Mouse (Mus musculus) limb, embryonic 15.5 days (tissue): ENCODE measurements around the gene Thegl. TPM values are rescaled to one million over a fixed set of nuclear protein-coding genes. Genes with fewer than 3 reads are reported as not detected.
"Not testable (repeated sequence)": the region's sequence is repeated elsewhere in the genome, so short reads cannot be mapped to it uniquely, and the experiment has no call there.

Experiments used
- ATAC-seq: fragments of 200-750 bp; cut with Nextera tagmentation; 2 replicates; pipeline ENCODE4 v1.8.0; 2017; ENCODE audit warnings: low read depth, moderate TSS enrichment; ENCODE audit not compliant: insufficient number of reproducible peaks, low FRiP score, low TSS enrichment
- H3K27ac ChIP-seq: fragments of 300-500 bp; sonication (generic); 2 replicates; pipeline ENCODE4 v1.5.1; 2015; ENCODE audit warnings: moderate library complexity, mild to moderate bottlenecking, inconsistent platforms
- H3K27me3 ChIP-seq: fragments of 300-500 bp; sonication (generic); 2 replicates; pipeline ENCODE4 v1.6.1; 2015; ENCODE audit warnings: inconsistent platforms
- H3K36me3 ChIP-seq: fragments of 300-500 bp; sonication (generic); 2 replicates; pipeline ENCODE4 v1.6.1; 2015; ENCODE audit warnings: inconsistent platforms
- H3K4me1 ChIP-seq: fragments of 300-500 bp; sonication (generic); 2 replicates; pipeline ENCODE4 v1.6.1; 2015; ENCODE audit warnings: inconsistent platforms
- H3K4me2 ChIP-seq: fragments of 300-500 bp; sonication (generic); 2 replicates; pipeline ENCODE4 v1.6.1; 2015; ENCODE audit warnings: mild to moderate bottlenecking, inconsistent platforms
- H3K4me3 ChIP-seq: fragments of 300-500 bp; sonication (generic); 2 replicates; pipeline ENCODE4 v1.5.1; 2015; ENCODE audit warnings: mild to moderate bottlenecking, inconsistent platforms
- H3K9ac ChIP-seq: fragments of 300-500 bp; sonication (generic); 2 replicates; pipeline ENCODE4 v1.6.1; 2015; ENCODE audit warnings: inconsistent platforms
- H3K9me3 ChIP-seq: fragments of 300-500 bp; sonication (generic); 2 replicates; pipeline ENCODE4 v1.6.1; 2016; ENCODE audit warnings: inconsistent platforms
- WGBS: fragments of 180-500 bp; shearing (Covaris S2); methylation state at CpG from one replicate; pipeline ENCODE4 v1.1.7; 2015; 5-methylcytosine and 5-hydroxymethylcytosine counted together
- polyA plus RNA-seq: library from polyadenylated mRNA; unstranded; fragments of >200 nt; fragmentation: Nextera tagmentation; extraction: Ambion mirVana; gene quantifications from 2 replicates; pipeline ENCODE4 v1.2.1, GENCODE M21; 2015

Thegl gene
- polyA plus RNA-seq, 1 experiment from 2014 or later = 0.22 TPM

GRCm38 (mm10) chr5:77085753-77086450, 70.1 kb downstream of the Thegl start:
- Histone ChIP-seq H3K9me3 (no peaks in the 10 kb centered on the region), H3K36me3 (no peaks in the 10 kb centered on the region), H3K27me3 (no peaks in the 10 kb centered on the region), H3K4me2 (no peak overlapping the region), H3K4me3 (no peak overlapping the region), H3K4me1 (no peaks in the 10 kb centered on the region), H3K27ac (no peak overlapping the region), H3K9ac (no peak overlapping the region)
- no peak for ATAC-seq
- 75% methylated on average over 10 of the region's 10 CpGs for whole genome bisulfite sequencing

- 86% methylated on average over 7 of the region's 7 CpGs for WGBS
- Histone ChIP-seq H3K9ac (no peak overlapping the region), H3K4me2 (no peak overlapping the region), H3K4me1 (no peaks in the 10 kb centered on the region), H3K9me3 (no peaks in the 10 kb centered on the region), H3K27me3 (no peaks in the 10 kb centered on the region), H3K4me3 (no peak overlapping the region), H3K36me3 (no peaks in the 10 kb centered on the region), H3K27ac (no peak overlapping the region)
- ATAC-seq = no peak
These were observed 70.7 kb downstream of the Thegl start for GRCm38 (mm10) chr5:77086541-77086940.

- no peak overlapping the region for H3K27ac ChIP-seq
- H3K4me3 ChIP-seq = no peak overlapping the region
- no peaks in the 10 kb centered on the region for H3K27me3 ChIP-seq
- H3K36me3 ChIP-seq = no peaks in the 10 kb centered on the region
- H3K4me1 ChIP-seq = no peaks in the 10 kb centered on the region
- no peak overlapping the region for H3K9ac ChIP-seq
- 77% methylated on average over 3 of the region's 3 CpGs for WGBS
- H3K4me2 ChIP-seq = no peak overlapping the region
- H3K9me3 ChIP-seq = no peaks in the 10 kb centered on the region
- no peak for ATAC-seq
These were observed 71.3 kb downstream of the Thegl start for GRCm38 (mm10) chr5:77087122-77087521.

GRCm38 (mm10) chr5:77089294-77089693, 73.5 kb downstream of the Thegl start:
- 58% methylated on average over 1 of the region's 1 CpGs for WGBS
- peaks cover 6% of the 10 kb centered on the region; the same call in 1 of the 2 replicates for H3K4me1 ChIP-seq
- no peak for ATAC-seq
- H3K27ac ChIP-seq = no peak overlapping the region
- no peak overlapping the region for H3K4me3 ChIP-seq
- H3K9ac ChIP-seq = no peak overlapping the region
- no peaks in the 10 kb centered on the region for H3K9me3 ChIP-seq
- no peak overlapping the region for H3K4me2 ChIP-seq
- 0 out of 2 replicates have a peak, but pooled peaks cover 5% of the 10 kb centered on the region for H3K27me3 ChIP-seq
- no peaks in the 10 kb centered on the region for H3K36me3 ChIP-seq

- Histone ChIP-seq H3K4me3 (no peak overlapping the region), H3K4me1 (peaks cover 6% of the 10 kb centered on the region; the same call in 1 of the 2 replicates), H3K27ac (no peak overlapping the region), H3K9me3 (no peaks in the 10 kb centered on the region), H3K9ac (no peak overlapping the region), H3K27me3 (peaks cover 5% of the 10 kb centered on the region; the same call in 1 of the 2 replicates), H3K4me2 (no peak overlapping the region), H3K36me3 (no peaks in the 10 kb centered on the region)
- 47% methylated on average over 8 of the region's 8 CpGs for WGBS
- ATAC-seq = no peak
These were observed 74.1 kb downstream of the Thegl start for GRCm38 (mm10) chr5:77089901-77090300.

- ATAC-seq = no peak
- Histone ChIP-seq H3K9me3 (no peaks in the 10 kb centered on the region), H3K4me3 (no peak overlapping the region), H3K27me3 (peaks cover 6% of the 10 kb centered on the region; the same call in 1 of the 2 replicates), H3K4me1 (peaks cover 13% of the 10 kb centered on the region; the same call in 1 of the 2 replicates), H3K9ac (no peak overlapping the region), H3K4me2 (no peak overlapping the region), H3K36me3 (no peaks in the 10 kb centered on the region), H3K27ac (no peak overlapping the region)
- 53% methylated on average over 5 of the region's 5 CpGs for WGBS
These were observed 74.8 kb downstream of the Thegl start for GRCm38 (mm10) chr5:77090521-77091096.

GRCm38 (mm10) chr5:77091923-77092322, 76.1 kb downstream of the Thegl start:
- H3K4me2 ChIP-seq = no peak overlapping the region
- ATAC-seq = no peak
- no peaks in the 10 kb centered on the region for H3K36me3 ChIP-seq
- H3K4me3 ChIP-seq = no peak overlapping the region
- H3K4me1 ChIP-seq = peaks cover 13% of the 10 kb centered on the region; the same call in 1 of the 2 replicates
- peaks cover 11% of the 10 kb centered on the region; the same call in 1 of the 2 replicates for H3K27me3 ChIP-seq
- H3K27ac ChIP-seq = no peak overlapping the region
- H3K9ac ChIP-seq = no peak overlapping the region
- no peaks in the 10 kb centered on the region for H3K9me3 ChIP-seq
- 74% methylated on average over 3 of the region's 3 CpGs for WGBS

- H3K9me3 ChIP-seq = no peaks in the 10 kb centered on the region
- H3K4me2 ChIP-seq = no peak overlapping the region
- H3K27ac ChIP-seq = no peak overlapping the region
- ATAC-seq = no peak
- H3K27me3 ChIP-seq = peaks cover 11% of the 10 kb centered on the region; the same call in 1 of the 2 replicates
- peaks cover 13% of the 10 kb centered on the region; the same call in 1 of the 2 replicates for H3K4me1 ChIP-seq
- H3K4me3 ChIP-seq = no peak overlapping the region
- no peaks in the 10 kb centered on the region for H3K36me3 ChIP-seq
- H3K9ac ChIP-seq = no peak overlapping the region
- 69% methylated on average over 5 of the region's 5 CpGs for WGBS
These were observed 76.7 kb downstream of the Thegl start for GRCm38 (mm10) chr5:77092531-77092930.

- Histone ChIP-seq H3K36me3 (no peaks in the 10 kb centered on the region), H3K4me1 (peaks cover 13% of the 10 kb centered on the region; the same call in 1 of the 2 replicates), H3K4me2 (peak overlapping the region; percentile 99), H3K27me3 (peaks cover 11% of the 10 kb centered on the region; the same call in 1 of the 2 replicates), H3K4me3 (peak overlapping the region; percentile 62), H3K27ac (no peak overlapping the region), H3K9ac (no peak overlapping the region), H3K9me3 (no peaks in the 10 kb centered on the region)
- no peak for ATAC-seq
- 33% methylated on average over 8 of the region's 8 CpGs for WGBS
These were observed 78.1 kb downstream of the Thegl start for GRCm38 (mm10) chr5:77093961-77094360.

GRCm38 (mm10) chr5:77094510-77095491, 79.0 kb downstream of the Thegl start:
- peak overlapping the region; percentile 99 for H3K4me2 ChIP-seq
- H3K36me3 ChIP-seq = no peaks in the 10 kb centered on the region
- H3K27ac ChIP-seq = peak overlapping the region; percentile 50
- peaks cover 11% of the 10 kb centered on the region; the same call in 1 of the 2 replicates for H3K27me3 ChIP-seq
- peaks cover 13% of the 10 kb centered on the region; the same call in 1 of the 2 replicates for H3K4me1 ChIP-seq
- peak overlapping the region; percentile 66 for H3K9ac ChIP-seq
- peak; percentile 73 for ATAC-seq
- H3K9me3 ChIP-seq = no peaks in the 10 kb centered on the region
- H3K4me3 ChIP-seq = peak overlapping the region; percentile 62
- WGBS = under 1% methylated on average over 69 of the region's 69 CpGs

GRCm38 (mm10) chr5:77096194-77096593, 80.4 kb downstream of the Thegl start:
- not testable (repeated sequence) for H3K4me3 ChIP-seq, H3K9me3 ChIP-seq, ATAC-seq, H3K4me2 ChIP-seq, H3K36me3 ChIP-seq, H3K9ac ChIP-seq, H3K27ac ChIP-seq
- WGBS = 86% methylated on average over 3 of the region's 3 CpGs
- Histone ChIP-seq H3K4me1 (peaks cover 13% of the 10 kb centered on the region; the same call in 1 of the 2 replicates), H3K27me3 (peaks cover 11% of the 10 kb centered on the region; the same call in 1 of the 2 replicates)
